In genomic region chr4:53884351-53885245, GRCm38 (mm10) we compare ENCODE assay signal across 8 mouse cellular contexts. TPM values are rescaled to one million over a fixed set of nuclear protein-coding genes. Genes with fewer than 3 reads are reported as not detected.
DNase-seq lines count a peak whose midpoint lies in the region; ATAC-seq and TF ChIP-seq lines count a peak whose summit lies in the region.

No protein-coding gene starts in this region.

- no peaks in the 10 kb centered on the region for H3K27me3 ChIP-seq in heart, embryonic 11.5 days (ENCODE audit: control insufficient read depth, insufficient read depth, low read length)
- H3K27me3 ChIP-seq in heart, embryonic 10.5 days (ENCODE audit: insufficient read depth, poor library complexity, severe bottlenecking): 0 out of 2 replicates have a peak, but pooled peaks cover 3% of the 10 kb centered on the region
- no peaks in the 10 kb centered on the region for H3K27me3 ChIP-seq in midbrain, postnatal 0 days (ENCODE audit: insufficient read depth, low read length)

- H3K9ac ChIP-seq in heart, embryonic 11.5 days (ENCODE audit: low read depth, low read length): no peak overlapping the region
- H3K9ac ChIP-seq in midbrain, postnatal 0 days (replicated peaks; ENCODE audit: low read length, poor library complexity, severe bottlenecking): no peak overlapping the region

- no peak overlapping the region for H3K27ac ChIP-seq in heart, embryonic 11.5 days (ENCODE audit: low read depth, low read length)
- H3K27ac ChIP-seq in heart, embryonic 10.5 days: no peak overlapping the region
- no peak overlapping the region for H3K27ac ChIP-seq in midbrain, postnatal 0 days (ENCODE audit: low read depth, low read length)

- WGBS in heart, embryonic 11.5 days (ENCODE audit: insufficient replicate concordance): 66% methylated on average over 14 of the region's 14 CpGs
- WGBS in heart, embryonic 10.5 days: 66% methylated on average over 14 of the region's 14 CpGs
- WGBS in midbrain, postnatal 0 days: 56% methylated on average over 14 of the region's 14 CpGs

- no peaks in the 10 kb centered on the region for H3K9me3 ChIP-seq in heart, embryonic 11.5 days (replicated peaks; ENCODE audit: control insufficient read depth, low read length)
- H3K9me3 ChIP-seq in heart, embryonic 10.5 days: no peaks in the 10 kb centered on the region
- H3K9me3 ChIP-seq in midbrain, postnatal 0 days (ENCODE audit: low read length): no peaks in the 10 kb centered on the region

- peaks cover 3% of the 10 kb centered on the region for H3K4me1 ChIP-seq in heart, embryonic 11.5 days (ENCODE audit: control insufficient read depth, insufficient read depth, low read length)
- H3K4me1 ChIP-seq in heart, embryonic 10.5 days: peaks cover 9% of the 10 kb centered on the region
- no peaks in the 10 kb centered on the region for H3K4me1 ChIP-seq in midbrain, postnatal 0 days (ENCODE audit: insufficient read depth, low read length)

- H3K4me2 ChIP-seq in heart, embryonic 11.5 days: no peak overlapping the region
- H3K4me2 ChIP-seq in midbrain, postnatal 0 days (ENCODE audit: low read depth, low read length, poor library complexity, severe bottlenecking): no peak overlapping the region

- peak; percentile 95 for TF ChIP-seq CTCF in midbrain, postnatal 0 days (IDR thresholded peaks at IDR 0.05)

- H3K36me3 ChIP-seq in heart, embryonic 11.5 days (ENCODE audit: control insufficient read depth, insufficient read depth, low read length): no peaks in the 10 kb centered on the region
- no peaks in the 10 kb centered on the region for H3K36me3 ChIP-seq in heart, embryonic 10.5 days
- no peaks in the 10 kb centered on the region for H3K36me3 ChIP-seq in midbrain, postnatal 0 days (ENCODE audit: insufficient read depth, low read length)

- DNase-seq in heart, adult 11 months: peak; percentile 87
- DNase-seq in CD4-positive, CD25-positive, alpha-beta regulatory T cell, adult 2 months (ENCODE audit: low read depth, low spot score): peak; percentile 65
- peak; percentile 5 for DNase-seq in c-Kit-positive CD71-positive TER-119-positive erythroid progenitor cells, embryonic 14.5 days (ENCODE audit: low spot score)
- peak; percentile 35 for DNase-seq in heart, embryonic 10.5 days (ENCODE audit: low spot score)
- peak; percentile 9 for DNase-seq in layer of hippocampus, adult 9-11 months
- peak; percentile 75 for DNase-seq in midbrain, postnatal 0 days (ENCODE audit: low spot score)
- no peak for DNase-seq in ovary, adult 18-20 months (ENCODE audit: low spot score)

- no peak for ATAC-seq in heart, embryonic 11.5 days (replicated peaks; ENCODE audit: insufficient number of reproducible peaks, low FRiP score, low TSS enrichment)
- peak; percentile 34; the same call in 1 of the 2 replicates for ATAC-seq in midbrain, postnatal 0 days (ENCODE audit: low FRiP score)

- H3K4me3 ChIP-seq in heart, embryonic 11.5 days (ENCODE audit: low read depth, low read length): no peak overlapping the region
- no peak overlapping the region for H3K4me3 ChIP-seq in heart, embryonic 10.5 days
- H3K4me3 ChIP-seq in midbrain, postnatal 0 days (ENCODE audit: low read depth, low read length): no peak overlapping the region

RNA-seq across cellular contexts. Expression of gene Tmem38b, which starts 58.8 kb away (rescaled TPM):
- 13.3 and 14.4 TPM in 2 replicates for polyA plus RNA-seq in heart, embryonic 11.5 days (2014; fragmentation: Nextera tagmentation; extraction: Ambion mirVana)
- polyA plus RNA-seq in heart, embryonic 10.5 days (2016; fragmentation: Nextera tagmentation; extraction: Ambion mirVana): 10.8 and 18.2 TPM in 2 replicates
- total RNA-seq in midbrain, postnatal 0 days (2014; rRNA removed): 3.2 and 7.4 TPM in 2 replicates
- polyA plus RNA-seq in midbrain, postnatal 0 days (2015; fragmentation: Nextera tagmentation; extraction: Ambion mirVana): 6.4 and 7.3 TPM in 2 replicates
